ENCODE assay signal across 8 mouse cellular contexts in the genomic region with DNA sequence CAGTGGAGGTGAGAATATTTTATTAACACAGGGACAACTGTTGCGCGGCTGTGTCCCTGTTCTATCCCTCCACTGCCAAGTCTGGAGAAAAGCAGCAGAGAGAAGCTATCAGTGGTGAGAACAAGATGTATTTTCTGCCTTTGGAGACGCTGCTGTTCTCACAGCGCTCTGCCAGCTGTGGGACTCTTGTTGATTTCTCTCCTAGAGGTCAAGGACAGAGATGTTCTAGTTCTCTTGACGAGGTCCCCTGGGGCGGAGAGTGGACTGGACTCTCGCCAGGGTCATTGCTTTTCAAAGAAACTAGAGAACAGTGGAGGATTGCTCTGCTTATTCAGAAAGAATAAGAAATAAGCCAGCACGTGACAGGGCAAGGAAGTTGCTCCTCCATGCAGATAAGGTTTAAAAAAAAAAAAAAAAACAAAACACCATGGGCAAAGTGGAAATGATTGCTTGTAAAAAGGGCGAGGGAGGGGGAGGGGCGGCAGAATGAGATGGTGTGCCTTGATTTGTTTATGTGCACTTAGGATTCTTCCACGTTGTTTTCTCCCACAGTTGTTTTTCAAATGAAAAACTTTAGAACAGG. TPM values are rescaled to one million over a fixed set of nuclear protein-coding genes. Genes with fewer than 3 reads are reported as not detected.
DNase-seq lines count a peak whose midpoint lies in the region; ATAC-seq and TF ChIP-seq lines count a peak whose summit lies in the region.
"Had no signal": no experiment of that assay in that cellular context is flagged by ENCODE, and none has a peak within 500 bp of the region (broad histone marks: within the 10 kb centered on the region; RNA-seq: fewer than 3 reads in every experiment).

No protein-coding gene starts in this region.

- no peaks in the 10 kb centered on the region for H3K27me3 ChIP-seq in lung, embryonic 14.5 days (ENCODE audit: insufficient read depth, low read length)

- H3K9ac ChIP-seq in lung, embryonic 14.5 days, result no peak overlapping the region

- peak; percentile 33 for DNase-seq in right cerebral cortex, adult 18-20 months
- DNase-seq in right cerebral cortex, postnatal 36 days (ENCODE audit: low spot score in 2 of 2), result no peak
- DNase-seq in gastrocnemius, adult 8-10 months (ENCODE audit: low spot score in 2 of 2), result peak; percentile 72 to 87
- DNase-seq in lung, embryonic 14.5 days, result peak; percentile 80
- no peak for DNase-seq in B cell, adult 2 months
- DNase-seq in thymus, adult 18-20 months, result no peak

- TF ChIP-seq CTCF in lung, embryonic 14.5 days (IDR thresholded peaks at IDR 0.05; ENCODE audit: low read depth), result no peak

- ATAC-seq in hematopoietic stem cell, adult 5-6 weeks (replicated peaks in 1 of 2; ENCODE audit: insufficient read depth in 1 of 2, low FRiP score in 2 of 2, low TSS enrichment in 1 of 2, low read depth in 1 of 2, poor library complexity in 2 of 2, severe bottlenecking in 2 of 2), result peak; percentile 21 to 49; a peak in 1 of 4 replicates
- peak; percentile 66; the same call in 1 of the 2 replicates for ATAC-seq in lung, embryonic 14.5 days (ENCODE audit: insufficient read depth)

- H3K36me3 ChIP-seq in lung, embryonic 14.5 days (ENCODE audit: insufficient read depth), result no peaks in the 10 kb centered on the region

- H3K4me2 ChIP-seq in lung, embryonic 14.5 days, result peak overlapping the region; percentile 43

- H3K4me3 ChIP-seq in lung, embryonic 14.5 days (ENCODE audit: low read depth, low read length), result no peak overlapping the region
- H3K4me3 ChIP-seq: megakaryocyte, embryonic 14.5 days had no signal

- peak overlapping the region; percentile 2; the same call in 1 of the 2 replicates for H3K27ac ChIP-seq in lung, embryonic 14.5 days (ENCODE audit: low read depth)

- H3K4me1 ChIP-seq in lung, embryonic 14.5 days (ENCODE audit: insufficient read depth), result no peaks in the 10 kb centered on the region

- H3K9me3 ChIP-seq in lung, embryonic 14.5 days (ENCODE audit: low read depth, low read length), result no peaks in the 10 kb centered on the region

- 29% methylated on average over 11 of the region's 11 CpGs for WGBS in lung, embryonic 14.5 days

RNA-seq across cellular contexts. Expression of a gene that starts 10.5 kb away (rescaled TPM):
- total RNA-seq in gastrocnemius, adult 8-10 months (2022), result 100 to 1,000 TPM; 149 to 175 (median 166) TPM
- 38.9 and 47.2 TPM in 2 replicates for total RNA-seq in hematopoietic stem cell, adult 5-6 weeks (2017)
- polyA plus RNA-seq in lung, embryonic 14.5 days (2014; fragmentation: Nextera tagmentation; extraction: Ambion mirVana), result 14.2 and 14.4 TPM in 2 replicates

Comparison
In these comparisons a context has a peak if more than half of its experiments do, and no peak if none do; other contexts are left out.
1. DNase-seq: peak in right cerebral cortex, adult 18-20 months (single experiment), gastrocnemius, adult 8-10 months (2 of 2) and lung, embryonic 14.5 days (single experiment); none in right cerebral cortex, postnatal 36 days (0 of 2), B cell, adult 2 months (0 of 2) and thymus, adult 18-20 months (0 of 2).